Mouse (Mus musculus): ENCODE results near the gene Asphd2.

The Asphd2 gene

GRCm38 (mm10) chr5:112391002-112391401 is 3.7 kb downstream of the Asphd2 start:
- no peak for DNase-seq (ENCODE audit: low read depth, low spot score)

- DNase-seq (ENCODE audit: low read depth, low spot score): no peak
These were observed 5.3 kb downstream of the Asphd2 start for GRCm38 (mm10) chr5:112389352-112389751.

- no peak for DNase-seq (ENCODE audit: low read depth, low spot score)
These were observed 8.7 kb downstream of the Asphd2 start for GRCm38 (mm10) chr5:112385973-112386372.

- no peak for DNase-seq (ENCODE audit: low read depth, low spot score)
These were observed 9.7 kb downstream of the Asphd2 start for GRCm38 (mm10) chr5:112384805-112385472.

- no peak for DNase-seq (ENCODE audit: low read depth, low spot score)
These were observed 11.9 kb downstream of the Asphd2 start for GRCm38 (mm10) chr5:112382641-112383330.

GRCm38 (mm10) chr5:112382042-112382441 is 12.6 kb downstream of the Asphd2 start:
- DNase-seq (ENCODE audit: low read depth, low spot score): no peak

- no peak for DNase-seq (ENCODE audit: low read depth, low spot score)
These were observed 13.5 kb downstream of the Asphd2 start for GRCm38 (mm10) chr5:112381154-112381553.

- no peak for DNase-seq (ENCODE audit: low read depth, low spot score)
These were observed 15.9 kb downstream of the Asphd2 start for GRCm38 (mm10) chr5:112378716-112379115.

GRCm38 (mm10) chr5:112377380-112377779 is 17.3 kb downstream of the Asphd2 start:
- DNase-seq (ENCODE audit: low read depth, low spot score): no peak

GRCm38 (mm10) chr5:112376111-112376510 is 18.6 kb downstream of the Asphd2 start:
- no peak for DNase-seq (ENCODE audit: low read depth, low spot score)

- no peak for DNase-seq (ENCODE audit: low read depth, low spot score)
These were observed 22.7 kb downstream of the Asphd2 start for GRCm38 (mm10) chr5:112371933-112372332.

GRCm38 (mm10) chr5:112370236-112370813 is 24.3 kb downstream of the Asphd2 start:
- no peak for DNase-seq (ENCODE audit: low read depth, low spot score)

- DNase-seq (ENCODE audit: low read depth, low spot score): no peak
These were observed 25.3 kb downstream of the Asphd2 start for GRCm38 (mm10) chr5:112369326-112369725.

GRCm38 (mm10) chr5:112368666-112369065 is 26.0 kb downstream of the Asphd2 start:
- no peak for DNase-seq (ENCODE audit: low read depth, low spot score)

- DNase-seq (ENCODE audit: low read depth, low spot score): no peak
These were observed 26.7 kb downstream of the Asphd2 start for GRCm38 (mm10) chr5:112367929-112368328.

- no peak for DNase-seq (ENCODE audit: low read depth, low spot score)
These were observed 27.3 kb downstream of the Asphd2 start for GRCm38 (mm10) chr5:112367338-112367737.

- DNase-seq (ENCODE audit: low read depth, low spot score): no peak
These were observed 27.8 kb downstream of the Asphd2 start for GRCm38 (mm10) chr5:112366879-112367278.

- DNase-seq (ENCODE audit: low read depth, low spot score): no peak
These were observed 30.4 kb downstream of the Asphd2 start for GRCm38 (mm10) chr5:112364184-112364797.

- no peak for DNase-seq (ENCODE audit: low read depth, low spot score)
These were observed 34.6 kb downstream of the Asphd2 start for GRCm38 (mm10) chr5:112360077-112360476.

- DNase-seq (ENCODE audit: low read depth, low spot score): no peak
These were observed 35.1 kb downstream of the Asphd2 start for GRCm38 (mm10) chr5:112359520-112359919.

- DNase-seq (ENCODE audit: low read depth, low spot score): no peak
These were observed 38.3 kb downstream of the Asphd2 start for GRCm38 (mm10) chr5:112356322-112356721.

GRCm38 (mm10) chr5:112355910-112356309 is 38.8 kb downstream of the Asphd2 start, which contains the start of gene Gm6583:
Gene Gm6583, minus strand, starts transcription at chr5:112356033.
- no peak for DNase-seq (ENCODE audit: low read depth, low spot score)
